Mouse (Mus musculus) neural tube, embryonic 15.5 days (tissue): Measurements from ENCODE around the gene Ret. TPM values are rescaled to one million over a fixed set of nuclear protein-coding genes. Genes with fewer than 3 reads are reported as not detected.

Source experiments
- ATAC-seq: fragments of 200-750 bp; cut with Nextera tagmentation; 2 replicates; pipeline ENCODE4 v1.8.0; 2017; ENCODE audit warnings: mild to moderate bottlenecking, moderate TSS enrichment, moderate library complexity; ENCODE audit not compliant: low FRiP score
- H3K27ac ChIP-seq: fragments of 300-500 bp; sonication (generic); replicated peaks from 2 replicates; pipeline ENCODE4 v1.5.1; 2015; ENCODE audit warnings: mild to moderate bottlenecking, inconsistent platforms
- H3K27me3 ChIP-seq: fragments of 300-500 bp; sonication (generic); replicated peaks from 2 replicates; pipeline ENCODE4 v1.6.1; 2015; ENCODE audit warnings: inconsistent platforms
- H3K36me3 ChIP-seq: fragments of 300-500 bp; sonication (generic); 2 replicates; pipeline ENCODE4 v1.6.1; 2015; ENCODE audit warnings: inconsistent platforms
- H3K4me1 ChIP-seq: fragments of 300-500 bp; sonication (generic); 2 replicates; pipeline ENCODE4 v1.6.1; 2015; ENCODE audit warnings: inconsistent platforms
- H3K4me2 ChIP-seq: fragments of 300-500 bp; sonication (generic); 2 replicates; pipeline ENCODE4 v1.6.1; 2015; ENCODE audit warnings: inconsistent platforms, mild to moderate bottlenecking, moderate library complexity
- H3K4me3 ChIP-seq: fragments of 300-500 bp; sonication (generic); replicated peaks from 2 replicates; pipeline ENCODE4 v1.5.1; 2015; ENCODE audit warnings: mild to moderate bottlenecking, inconsistent platforms
- H3K9ac ChIP-seq: fragments of 300-500 bp; sonication (generic); replicated peaks from 2 replicates; pipeline ENCODE4 v1.6.1; 2015; ENCODE audit warnings: mild to moderate bottlenecking, inconsistent platforms
- H3K9me3 ChIP-seq: fragments of 300-500 bp; sonication (generic); replicated peaks from 2 replicates; pipeline ENCODE4 v1.6.1; 2016; ENCODE audit warnings: inconsistent platforms
- WGBS: fragments of 180-500 bp; shearing (Covaris S2); methylation state at CpG from one replicate; pipeline ENCODE4 v1.1.7; 2015; ENCODE audit warnings: mixed read lengths; 5-methylcytosine and 5-hydroxymethylcytosine counted together
- polyA plus RNA-seq: library from polyadenylated mRNA; unstranded; fragments of >200 nt; fragmentation: Nextera tagmentation; extraction: Ambion mirVana; gene quantifications from 2 replicates; pipeline ENCODE4 v1.2.1, GENCODE M21; 2015

Gene Ret
- polyA plus RNA-seq, 1 experiment from 2014 or later, result 30.1 TPM

DNA sequence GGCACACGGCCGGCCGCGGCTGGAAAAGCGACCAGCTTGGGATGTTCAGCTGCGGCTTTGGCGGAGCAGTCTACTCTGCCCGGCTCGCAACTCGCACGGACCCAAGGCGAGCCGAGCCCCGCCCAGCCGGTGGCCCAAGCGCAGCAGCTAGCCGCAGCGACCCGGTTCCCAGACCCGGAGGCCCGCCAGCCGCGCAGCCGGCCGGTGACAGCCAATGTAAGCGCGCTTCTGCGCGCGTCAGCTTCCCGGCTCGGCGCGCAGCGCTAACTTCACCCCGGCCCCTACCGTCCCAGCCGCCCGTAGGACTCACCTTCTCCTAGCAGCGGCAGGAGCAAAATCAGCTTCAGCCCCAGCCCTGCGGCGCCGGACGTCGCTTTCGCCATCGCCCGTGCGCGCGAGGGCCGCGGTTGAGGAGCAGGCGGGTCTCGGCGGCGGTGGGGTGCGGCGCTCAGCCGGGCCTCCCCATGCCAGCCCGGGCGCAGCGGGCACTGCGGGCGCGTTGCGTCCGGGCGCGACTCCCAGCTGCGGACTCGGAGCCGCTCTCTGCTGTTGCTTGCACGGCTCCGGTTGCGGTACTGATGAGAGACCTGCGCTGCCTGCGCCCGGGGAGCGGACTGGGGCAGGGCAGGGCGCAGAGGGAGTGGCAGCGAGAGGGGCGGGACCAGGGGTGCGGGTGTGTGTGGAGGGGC lies 623 bp downstream of the Ret start:
- Histone ChIP-seq H3K27ac (peak overlapping the region; percentile 68), H3K9me3 (no peaks in the 10 kb centered on the region), H3K4me1 (peaks cover 29% of the 10 kb centered on the region), H3K36me3 (no peaks in the 10 kb centered on the region), H3K9ac (peak overlapping the region; percentile 67), H3K4me2 (peak overlapping the region; percentile 99), H3K4me3 (peak overlapping the region; percentile 74), H3K27me3 (peaks cover 56% of the 10 kb centered on the region)
- WGBS, result under 1% methylated on average over 84 of the region's 84 CpGs
- peak; percentile 72 for ATAC-seq

DNA sequence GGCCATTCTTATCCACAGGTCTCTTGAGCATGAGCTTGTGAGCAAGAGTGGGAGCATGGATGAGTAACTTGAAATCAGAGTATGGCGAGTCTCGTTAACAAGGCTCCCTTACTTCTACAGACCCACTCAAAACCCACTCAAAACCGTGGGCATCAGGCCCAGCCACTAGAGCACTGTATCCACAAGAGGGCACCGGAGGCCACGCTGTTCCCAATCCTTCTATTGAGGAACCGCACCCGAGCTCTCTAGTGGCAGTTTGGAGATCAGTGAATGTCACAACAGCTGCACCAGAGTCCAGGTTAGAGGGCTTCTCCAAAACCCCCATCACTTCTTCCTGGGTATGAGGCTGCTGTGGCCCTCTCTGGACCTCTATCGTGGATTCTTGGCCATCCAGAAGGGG lies 2.4 kb downstream of the Ret start:
- ATAC-seq, result peak; percentile 46; the same call in 1 of the 2 replicates
- Histone ChIP-seq H3K27me3 (peaks cover 51% of the 10 kb centered on the region), H3K9ac (no peak overlapping the region), H3K9me3 (no peaks in the 10 kb centered on the region), H3K4me3 (peak overlapping the region; percentile 74), H3K4me2 (peak overlapping the region; percentile 99), H3K36me3 (no peaks in the 10 kb centered on the region), H3K27ac (no peak overlapping the region), H3K4me1 (peaks cover 29% of the 10 kb centered on the region)
- 26% methylated on average over 8 of the region's 8 CpGs for WGBS

DNA sequence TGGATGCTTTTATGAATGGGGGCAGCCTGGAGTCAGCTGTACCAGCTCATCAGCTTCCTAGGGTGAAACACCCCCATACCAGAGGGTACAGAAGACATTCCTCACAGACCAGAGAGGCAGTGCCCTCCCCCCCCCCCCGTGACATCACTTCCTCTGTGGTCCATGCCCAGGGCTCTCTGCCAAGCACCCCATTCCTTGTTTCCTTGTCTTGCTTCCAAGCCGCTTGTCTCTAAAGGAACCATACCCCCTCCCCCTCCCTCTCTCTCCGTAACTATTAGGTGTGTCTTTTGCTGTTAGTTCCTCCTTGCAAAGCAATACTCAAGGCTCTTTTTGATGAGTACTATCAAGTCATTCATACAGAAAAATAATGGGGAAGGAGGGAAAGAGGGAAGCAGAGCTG lies 4.6 kb downstream of the Ret start:
- Histone ChIP-seq H3K27ac (no peak overlapping the region), H3K9me3 (no peaks in the 10 kb centered on the region), H3K27me3 (peaks cover 29% of the 10 kb centered on the region), H3K4me2 (0 out of 2 replicates have a peak overlapping the region, but pooled peaks have one; percentile 99), H3K4me1 (peaks cover 22% of the 10 kb centered on the region), H3K9ac (no peak overlapping the region), H3K36me3 (no peaks in the 10 kb centered on the region), H3K4me3 (no peak overlapping the region)
- WGBS, result 41% methylated on average over 3 of the region's 3 CpGs
- ATAC-seq, result no peak

DNA sequence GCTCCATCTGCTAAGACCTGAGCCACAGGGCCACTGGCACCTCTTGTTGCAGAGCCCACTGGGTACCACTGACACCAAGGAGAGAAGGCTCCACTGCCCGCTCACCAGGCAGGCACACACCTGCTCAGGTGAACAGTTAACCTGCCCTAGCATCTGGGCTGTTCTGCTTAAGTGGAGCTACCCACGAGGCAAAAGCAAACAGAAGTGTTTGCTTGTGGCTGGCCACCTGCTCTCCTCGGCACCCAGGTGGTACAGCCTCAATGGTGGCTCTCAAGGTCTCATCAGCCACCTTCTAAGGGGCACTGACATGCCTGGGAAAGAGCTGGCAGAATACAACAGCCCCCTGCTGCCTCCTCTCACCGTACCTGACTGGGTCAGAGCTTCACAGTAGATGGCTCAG lies 5.3 kb downstream of the Ret start:
- ATAC-seq, result no peak
- Histone ChIP-seq H3K4me2 (no peak overlapping the region), H3K27ac (no peak overlapping the region), H3K4me3 (no peak overlapping the region), H3K36me3 (no peaks in the 10 kb centered on the region), H3K4me1 (peaks cover 16% of the 10 kb centered on the region), H3K27me3 (peaks cover 29% of the 10 kb centered on the region), H3K9me3 (no peaks in the 10 kb centered on the region), H3K9ac (no peak overlapping the region)
- 58% methylated on average over 4 of the region's 4 CpGs for WGBS

DNA sequence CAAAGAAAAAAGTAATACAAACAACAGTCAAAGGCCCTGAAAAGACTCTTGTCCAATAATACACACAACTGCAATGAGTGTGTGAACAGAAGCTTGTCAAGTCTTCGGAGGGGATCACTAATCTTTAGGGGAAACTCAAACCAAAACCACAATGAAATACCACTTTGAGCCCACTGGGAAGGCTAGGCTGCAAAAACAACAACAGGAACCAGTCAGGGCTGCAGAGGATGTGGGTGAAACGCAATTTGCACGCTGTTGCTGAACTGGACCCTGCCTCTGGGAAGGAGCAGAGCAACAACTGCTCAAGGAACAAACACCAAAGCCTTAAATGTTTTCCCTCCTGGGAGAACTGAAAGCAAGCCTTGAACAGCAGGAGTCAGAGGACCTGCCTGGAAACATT lies 7.8 kb downstream of the Ret start:
- H3K9me3 ChIP-seq, result no peaks in the 10 kb centered on the region
- no peak overlapping the region for H3K4me3 ChIP-seq
- no peaks in the 10 kb centered on the region for H3K36me3 ChIP-seq
- peaks cover 13% of the 10 kb centered on the region for H3K27me3 ChIP-seq
- ATAC-seq, result no peak
- WGBS, result 74% methylated on average over 3 of the region's 3 CpGs
- no peak overlapping the region for H3K27ac ChIP-seq
- peaks cover 6% of the 10 kb centered on the region; the same call in 1 of the 2 replicates for H3K4me1 ChIP-seq
- H3K9ac ChIP-seq, result no peak overlapping the region
- no peak overlapping the region for H3K4me2 ChIP-seq

GRCm38 (mm10) chr6:118188599-118188998 lies 8.9 kb downstream of the Ret start:
- 89% methylated on average over 9 of the region's 9 CpGs for WGBS
- H3K4me2 ChIP-seq, result no peak overlapping the region

DNA sequence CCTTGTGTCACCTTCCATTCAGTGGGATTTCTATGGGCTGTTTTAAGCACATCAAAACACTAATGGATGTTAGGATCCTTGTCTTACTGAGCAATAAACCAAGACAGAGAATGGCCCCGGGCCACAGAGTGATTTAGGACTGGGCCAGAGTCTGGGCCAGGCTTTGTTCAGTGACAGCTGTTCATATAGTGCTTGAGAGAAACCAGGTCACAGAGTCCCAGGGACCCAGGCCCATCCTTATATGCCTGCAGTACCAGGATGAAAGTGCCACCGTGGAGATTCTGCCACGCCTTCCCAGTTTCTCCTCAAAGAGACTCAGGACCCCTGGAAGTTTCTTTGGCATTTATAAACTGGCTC lies 10.3 kb downstream of the Ret start:
- ATAC-seq, result no peak

More at GRCm38 (mm10) chr6:118188599-118188998, 8.9 kb downstream of the Ret start:
- H3K36me3 ChIP-seq, result no peaks in the 10 kb centered on the region
- H3K9ac ChIP-seq, result no peak overlapping the region
- H3K27me3 ChIP-seq, result peaks cover 4% of the 10 kb centered on the region
- H3K4me1 ChIP-seq, result peaks cover 6% of the 10 kb centered on the region; the same call in 1 of the 2 replicates
- no peaks in the 10 kb centered on the region for H3K9me3 ChIP-seq
- no peak overlapping the region for H3K27ac ChIP-seq
- no peak for ATAC-seq
- no peak overlapping the region for H3K4me3 ChIP-seq

DNA sequence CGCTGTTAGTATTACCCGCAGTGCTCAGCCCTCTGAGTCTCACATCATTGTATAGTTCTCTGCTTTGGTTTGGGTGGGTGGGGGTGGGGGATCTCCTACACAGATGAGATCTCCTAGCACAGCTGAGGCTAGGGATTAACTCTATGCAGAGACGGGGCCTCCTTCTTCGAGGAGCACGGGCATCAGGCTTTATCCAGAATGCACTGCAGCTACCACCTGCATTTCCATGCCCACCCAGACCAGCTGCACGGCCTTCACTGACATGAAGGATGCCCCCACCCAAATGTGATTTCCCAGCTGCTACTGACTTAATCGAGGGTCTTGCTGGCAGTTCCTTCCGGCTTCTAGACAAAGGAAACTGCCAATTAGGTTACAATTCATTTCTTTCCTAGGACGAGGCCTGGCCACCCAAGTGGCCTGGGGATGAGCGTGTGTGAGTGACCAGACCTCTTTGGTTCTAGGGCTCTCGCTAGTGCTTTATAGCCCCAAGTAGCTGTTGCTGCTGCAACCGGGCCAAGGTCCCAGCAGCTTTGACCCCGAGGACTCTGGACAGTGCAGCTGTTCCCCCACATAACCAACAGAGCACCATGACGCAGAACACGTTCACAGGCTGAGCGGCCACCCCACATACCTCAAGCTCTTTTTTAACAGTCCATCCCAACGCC lies 10.8 kb downstream of the Ret start:
- H3K4me1 ChIP-seq, result no peaks in the 10 kb centered on the region
- no peak overlapping the region for H3K9ac ChIP-seq
- no peak overlapping the region for H3K27ac ChIP-seq
- H3K9me3 ChIP-seq, result no peaks in the 10 kb centered on the region
- no peak overlapping the region for H3K4me3 ChIP-seq
- ATAC-seq, result no peak
- no peaks in the 10 kb centered on the region; the same call in 1 of the 2 replicates for H3K27me3 ChIP-seq
- no peak overlapping the region for H3K4me2 ChIP-seq
- no peaks in the 10 kb centered on the region for H3K36me3 ChIP-seq
- 18% methylated on average over 17 of the region's 17 CpGs for WGBS

More for the DNA sequence above, 10.3 kb downstream of the Ret start:
- 28% methylated on average over 3 of the region's 3 CpGs for WGBS
- 0 out of 2 replicates have a peak, but pooled peaks cover 2% of the 10 kb centered on the region for H3K4me1 ChIP-seq
- H3K4me3 ChIP-seq, result no peak overlapping the region
- no peak overlapping the region for H3K27ac ChIP-seq
- H3K36me3 ChIP-seq, result no peaks in the 10 kb centered on the region
- H3K4me2 ChIP-seq, result no peak overlapping the region
- peaks cover under 1% of the 10 kb centered on the region; the same call in 1 of the 2 replicates for H3K27me3 ChIP-seq
- no peaks in the 10 kb centered on the region for H3K9me3 ChIP-seq
- H3K9ac ChIP-seq, result no peak overlapping the region

DNA sequence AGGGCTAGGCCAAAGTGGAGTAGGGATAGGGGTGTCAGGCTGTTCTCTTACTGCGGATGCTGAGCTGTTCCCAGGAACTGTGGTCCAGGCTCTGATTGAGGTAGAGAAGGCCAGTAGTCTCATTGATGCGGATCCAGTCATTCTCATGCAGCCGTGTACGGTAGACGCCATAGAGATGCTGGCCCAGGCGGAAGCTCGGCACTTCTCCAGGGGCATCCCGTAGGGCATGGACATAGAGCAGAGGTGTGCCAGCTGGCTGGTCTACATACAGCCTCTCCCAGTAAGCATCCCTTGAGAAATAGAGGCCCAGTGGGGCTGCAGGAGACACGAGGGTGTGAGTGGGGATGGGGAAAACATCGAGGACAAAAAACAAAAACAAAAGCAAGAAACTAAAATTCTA lies 13.4 kb downstream of the Ret start:
- H3K9me3 ChIP-seq, result no peaks in the 10 kb centered on the region
- no peak overlapping the region for H3K4me2 ChIP-seq
- H3K27ac ChIP-seq, result no peak overlapping the region
- H3K36me3 ChIP-seq, result no peaks in the 10 kb centered on the region
- peaks cover 6% of the 10 kb centered on the region for H3K4me1 ChIP-seq
- no peaks in the 10 kb centered on the region; the same call in 1 of the 2 replicates for H3K27me3 ChIP-seq
- H3K9ac ChIP-seq, result no peak overlapping the region
- no peak for ATAC-seq
- H3K4me3 ChIP-seq, result no peak overlapping the region
- 90% methylated on average over 10 of the region's 10 CpGs for WGBS

DNA sequence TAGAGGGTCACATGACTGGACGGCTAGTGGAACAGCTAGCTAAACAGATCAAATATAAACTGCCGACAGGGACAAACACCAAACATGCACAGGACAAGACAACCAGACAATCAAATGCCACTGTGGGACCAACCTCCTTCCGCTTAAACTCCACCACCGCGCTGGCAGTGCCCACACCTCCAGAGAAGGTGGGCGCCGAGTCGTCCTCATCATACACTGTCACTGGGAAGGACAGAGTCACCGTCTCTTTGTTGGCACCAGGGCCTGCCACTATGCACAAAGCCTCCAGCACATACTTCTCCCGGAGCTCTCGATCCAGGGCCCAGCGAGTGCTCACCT lies 17.5 kb downstream of the Ret start:
- no peak overlapping the region for H3K4me2 ChIP-seq
- ATAC-seq, result peak; percentile 29; the same call in 1 of the 2 replicates
- H3K9me3 ChIP-seq, result no peaks in the 10 kb centered on the region

GRCm38 (mm10) chr6:118179316-118180084 lies 18.0 kb downstream of the Ret start:
- Histone ChIP-seq H3K9me3 (no peaks in the 10 kb centered on the region), H3K27me3 (no peaks in the 10 kb centered on the region), H3K27ac (no peak overlapping the region), H3K9ac (no peak overlapping the region), H3K4me1 (peaks cover 6% of the 10 kb centered on the region), H3K4me2 (no peak overlapping the region), H3K36me3 (no peaks in the 10 kb centered on the region), H3K4me3 (no peak overlapping the region)
- peak; percentile 89 for ATAC-seq
- WGBS, result 67% methylated on average over 13 of the region's 13 CpGs

More for the DNA sequence above, 17.5 kb downstream of the Ret start:
- H3K36me3 ChIP-seq, result no peaks in the 10 kb centered on the region
- H3K4me3 ChIP-seq, result no peak overlapping the region
- 70% methylated on average over 12 of the region's 12 CpGs for WGBS
- peaks cover 6% of the 10 kb centered on the region for H3K4me1 ChIP-seq
- no peak overlapping the region for H3K27ac ChIP-seq
- H3K27me3 ChIP-seq, result no peaks in the 10 kb centered on the region
- no peak overlapping the region for H3K9ac ChIP-seq
